Mouse (Mus musculus) hindbrain, embryonic 15.5 days (tissue): ENCODE measurements at regions not wholly inside any gene's neighbourhood (a gene's known extent, or its start where the extent isn't known, plus 50 kb on each side); places are given as distances from the start of the nearest gene placed in this dataset.

Experiments
- ATAC-seq: fragments of 200-750 bp; cut with Nextera tagmentation; 2 replicates; pipeline ENCODE4 v1.8.0; 2017; ENCODE audit warnings: low read depth, moderate number of reproducible peaks, moderate TSS enrichment; ENCODE audit not compliant: low FRiP score
- H3K27ac ChIP-seq: fragments of 300-500 bp; sonication (generic); replicated peaks from 2 replicates; pipeline ENCODE4 v1.5.1; 2015; ENCODE audit warnings: mild to moderate bottlenecking, inconsistent platforms
- H3K27me3 ChIP-seq: fragments of 300-500 bp; sonication (generic); 2 replicates; pipeline ENCODE4 v1.6.1; 2015; ENCODE audit warnings: control low read depth, inconsistent platforms
- H3K36me3 ChIP-seq: fragments of 300-500 bp; sonication (generic); 2 replicates; pipeline ENCODE4 v1.6.1; 2015; ENCODE audit warnings: control low read depth, inconsistent platforms
- H3K4me1 ChIP-seq: fragments of 300-500 bp; sonication (generic); replicated peaks from 2 replicates; pipeline ENCODE4 v1.6.1; 2015; ENCODE audit warnings: control low read depth, inconsistent platforms
- H3K4me2 ChIP-seq: fragments of 300-500 bp; sonication (generic); 2 replicates; pipeline ENCODE4 v1.6.1; 2015; ENCODE audit warnings: moderate library complexity, mild to moderate bottlenecking, inconsistent platforms
- H3K4me3 ChIP-seq: fragments of 300-500 bp; sonication (generic); 2 replicates; pipeline ENCODE4 v1.5.1; 2015; ENCODE audit warnings: mild to moderate bottlenecking, inconsistent platforms
- H3K9ac ChIP-seq: fragments of 300-500 bp; sonication (generic); 2 replicates; pipeline ENCODE4 v1.6.1; 2015; ENCODE audit warnings: inconsistent platforms
- H3K9me3 ChIP-seq: fragments of 300-500 bp; sonication (generic); 2 replicates; pipeline ENCODE4 v1.6.1; 2016; ENCODE audit warnings: control low read depth, inconsistent platforms
- WGBS: fragments of 180-500 bp; shearing (Covaris S2); methylation state at CpG from one replicate; pipeline ENCODE4 v1.1.7; 2015; 5-methylcytosine and 5-hydroxymethylcytosine counted together

DNA sequence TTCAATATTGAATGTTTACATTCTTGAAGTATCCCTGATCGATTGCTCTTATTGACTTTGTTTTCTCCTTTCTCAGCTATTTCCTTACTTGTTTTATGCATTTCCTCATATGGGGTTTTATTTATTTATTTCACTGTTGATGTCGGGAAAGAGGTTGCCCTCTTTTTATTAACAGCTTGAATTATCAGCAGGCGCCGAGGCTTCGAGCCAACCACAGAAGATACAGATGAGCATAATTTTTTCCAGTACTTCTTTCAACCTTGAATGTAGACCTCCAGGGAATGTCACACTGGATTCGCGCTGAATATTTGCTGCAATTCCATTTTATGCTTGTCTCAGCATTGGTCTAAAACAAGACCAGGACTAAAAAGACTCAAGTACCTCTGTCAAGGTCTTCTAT lies 183.4 kb upstream of the Cntn6 start:
- no peaks in the 10 kb centered on the region for H3K36me3 ChIP-seq
- no peak for ATAC-seq
- 73% methylated on average over 7 of the region's 7 CpGs for WGBS
- no peaks in the 10 kb centered on the region for H3K9me3 ChIP-seq
- no peak overlapping the region for H3K9ac ChIP-seq
- H3K4me3 ChIP-seq = no peak overlapping the region
- no peaks in the 10 kb centered on the region for H3K27me3 ChIP-seq
- H3K4me2 ChIP-seq = no peak overlapping the region
- H3K4me1 ChIP-seq = no peaks in the 10 kb centered on the region
- no peak overlapping the region for H3K27ac ChIP-seq

DNA sequence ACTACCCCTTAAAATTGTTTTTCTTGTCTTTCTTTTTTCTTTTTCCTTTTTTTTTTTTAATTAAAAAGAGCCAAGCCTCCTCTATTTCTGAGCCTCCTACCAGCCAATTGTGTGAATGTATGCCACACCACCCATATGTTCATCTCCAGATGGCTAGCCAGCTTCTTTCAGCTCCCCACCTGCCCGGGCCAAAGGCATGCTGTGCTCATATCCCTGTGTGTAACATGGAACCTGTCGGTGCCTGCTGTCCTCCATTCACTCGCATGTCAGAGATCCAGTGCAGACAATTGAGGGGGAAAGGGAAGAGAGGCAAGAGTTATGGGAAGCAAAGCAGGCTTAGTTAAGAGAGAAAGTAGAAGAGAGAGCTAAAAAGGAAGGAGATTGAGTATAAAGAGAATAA lies 179.6 kb upstream of the Cntn6 start:
- H3K27me3 ChIP-seq = no peaks in the 10 kb centered on the region
- peak; percentile 85 for ATAC-seq
- H3K4me1 ChIP-seq = no peaks in the 10 kb centered on the region
- H3K4me2 ChIP-seq = no peak overlapping the region
- no peaks in the 10 kb centered on the region for H3K36me3 ChIP-seq
- no peak overlapping the region for H3K27ac ChIP-seq
- H3K9ac ChIP-seq = no peak overlapping the region
- 29% methylated on average over 3 of the region's 3 CpGs for WGBS
- no peak overlapping the region for H3K4me3 ChIP-seq
- H3K9me3 ChIP-seq = no peaks in the 10 kb centered on the region

DNA sequence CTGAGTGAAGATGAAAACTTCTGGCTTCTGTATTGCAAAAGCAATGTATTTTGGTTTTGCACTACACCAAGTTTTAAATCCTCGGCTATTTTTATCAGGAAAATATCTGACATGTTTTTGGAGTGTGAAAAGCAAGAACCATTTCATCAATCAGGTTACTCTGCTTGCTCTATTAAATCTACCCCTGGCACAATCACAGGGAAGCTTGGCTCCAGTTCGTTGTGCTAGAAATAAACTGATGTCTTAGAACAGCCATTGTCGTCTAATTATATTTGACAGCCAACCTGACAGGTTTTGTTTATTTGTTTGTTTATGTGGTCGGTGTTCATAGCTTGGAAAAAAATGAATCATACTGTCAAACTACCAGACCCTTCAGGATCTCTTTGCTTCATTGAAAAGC lies 174.1 kb upstream of the Cntn6 start:
- H3K4me3 ChIP-seq = no peak overlapping the region
- H3K9ac ChIP-seq = no peak overlapping the region
- no peak for ATAC-seq
- no peaks in the 10 kb centered on the region for H3K9me3 ChIP-seq
- no peak overlapping the region for H3K27ac ChIP-seq
- no peaks in the 10 kb centered on the region for H3K4me1 ChIP-seq
- no peaks in the 10 kb centered on the region for H3K27me3 ChIP-seq
- WGBS = 73% methylated on average over 4 of the region's 4 CpGs
- no peaks in the 10 kb centered on the region for H3K36me3 ChIP-seq
- H3K4me2 ChIP-seq = no peak overlapping the region

DNA sequence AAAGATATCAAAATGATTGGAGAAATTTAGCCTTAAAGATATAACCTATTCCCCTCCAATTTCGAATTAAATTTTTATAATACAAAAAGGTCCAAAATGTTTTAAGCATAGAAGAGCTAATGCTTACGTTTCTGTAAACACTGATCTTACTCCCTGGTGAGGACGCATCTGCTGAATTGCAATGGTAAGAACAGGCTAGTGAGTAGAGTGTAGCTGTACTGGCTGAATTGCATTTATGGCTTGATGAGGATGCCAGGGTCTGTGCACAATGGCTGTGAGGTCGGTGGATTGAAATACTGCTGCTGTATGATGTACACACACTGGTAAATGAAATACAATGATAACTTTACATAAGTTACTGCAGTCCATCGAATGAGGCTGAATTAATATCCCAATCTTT lies 170.4 kb upstream of the Cntn6 start:
- Histone ChIP-seq H3K9ac (no peak overlapping the region), H3K9me3 (no peaks in the 10 kb centered on the region), H3K4me3 (no peak overlapping the region), H3K27me3 (no peaks in the 10 kb centered on the region), H3K4me1 (no peaks in the 10 kb centered on the region), H3K36me3 (no peaks in the 10 kb centered on the region), H3K4me2 (no peak overlapping the region), H3K27ac (no peak overlapping the region)
- ATAC-seq = no peak
- WGBS = 82% methylated on average over 5 of the region's 5 CpGs

DNA sequence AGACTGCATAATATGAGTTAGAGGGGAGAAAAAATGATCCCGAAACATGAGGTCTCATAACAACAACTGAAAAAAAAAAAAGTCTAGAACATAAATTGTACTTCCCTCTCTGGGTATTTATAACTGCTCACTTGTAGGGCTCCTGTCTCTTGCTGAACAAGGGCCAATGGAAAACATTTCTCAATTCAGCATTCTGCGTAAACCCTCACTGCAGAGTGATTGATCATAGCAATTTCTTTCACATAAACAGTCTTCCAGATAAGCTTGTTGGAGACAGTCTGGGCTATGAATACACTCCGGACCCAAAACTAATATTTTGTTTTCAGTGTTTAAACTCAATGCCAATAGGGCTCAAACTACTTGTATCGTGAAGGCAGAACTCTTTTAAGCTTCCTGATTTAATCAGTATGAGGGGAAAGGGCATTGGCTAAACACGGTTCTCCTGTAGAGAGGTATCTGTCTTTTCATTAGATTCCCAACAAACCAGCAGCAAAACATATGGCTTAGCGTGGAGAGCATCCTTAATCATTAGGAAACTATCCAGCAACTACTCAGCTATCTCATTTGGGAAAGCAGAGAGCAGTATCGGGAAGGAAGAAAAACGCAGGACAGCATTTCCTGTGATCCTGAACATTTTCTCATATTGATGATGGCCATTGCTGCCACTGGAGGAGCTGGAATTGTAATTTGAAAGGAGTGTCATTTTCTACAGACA lies 153.3 kb upstream of the Cntn6 start:
- H3K27ac ChIP-seq = no peak overlapping the region
- 0 out of 2 replicates have a peak, but pooled peaks have one; percentile 23 for ATAC-seq
- H3K9me3 ChIP-seq = no peaks in the 10 kb centered on the region
- no peaks in the 10 kb centered on the region for H3K27me3 ChIP-seq
- H3K36me3 ChIP-seq = no peaks in the 10 kb centered on the region
- H3K4me1 ChIP-seq = no peaks in the 10 kb centered on the region
- WGBS = 68% methylated on average over 8 of the region's 8 CpGs
- peak overlapping the region; percentile 9; the same call in 1 of the 2 replicates for H3K4me2 ChIP-seq
- H3K9ac ChIP-seq = no peak overlapping the region
- no peak overlapping the region for H3K4me3 ChIP-seq

DNA sequence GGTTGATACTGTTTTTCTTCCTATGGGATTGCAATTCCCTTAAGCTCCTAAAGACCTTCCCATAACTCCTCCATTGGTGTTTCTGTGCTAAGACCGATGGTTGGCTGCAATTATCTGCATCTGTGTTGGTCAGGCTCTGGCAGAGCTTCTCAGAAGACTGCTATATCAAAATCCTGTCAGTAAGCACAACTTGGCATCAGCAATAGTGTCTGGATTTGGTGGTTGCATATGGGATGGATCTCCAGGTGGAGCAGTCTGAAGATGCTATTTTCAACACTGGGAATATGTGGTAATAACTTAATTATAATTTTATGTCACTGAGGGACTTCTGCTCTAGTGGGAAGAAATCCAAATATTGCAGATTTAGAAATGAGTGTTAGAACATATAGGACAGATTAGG lies 148.6 kb upstream of the Cntn6 start:
- Histone ChIP-seq H3K4me1 (no peaks in the 10 kb centered on the region), H3K27ac (no peak overlapping the region), H3K27me3 (no peaks in the 10 kb centered on the region), H3K9me3 (no peaks in the 10 kb centered on the region), H3K9ac (no peak overlapping the region), H3K4me3 (no peak overlapping the region), H3K36me3 (no peaks in the 10 kb centered on the region), H3K4me2 (no peak overlapping the region)
- no peak for ATAC-seq
- WGBS = 88% methylated on average over 1 of the region's 1 CpGs
